Mouse (Mus musculus) hindbrain, embryonic 11.5 days (tissue): Measurements from ENCODE around the gene Adamts15. TPM values are rescaled to one million over a fixed set of nuclear protein-coding genes. Genes with fewer than 3 reads are reported as not detected.

Source experiments
- ATAC-seq: fragments of 200-750 bp; cut with Nextera tagmentation; 2 replicates; pipeline ENCODE4 v1.8.0; 2017; ENCODE audit warnings: mild to moderate bottlenecking, moderate TSS enrichment, moderate library complexity; ENCODE audit not compliant: low FRiP score
- DNase-seq: peaks from one replicate; pipeline ENCODE4 v3.0.0-alpha.2; 2015; ENCODE audit warnings: low spot score
- H3K27ac ChIP-seq: fragments of 300-500 bp; sonication (generic); 2 replicates; pipeline ENCODE4 v1.5.1; 2014; ENCODE audit warnings: mild to moderate bottlenecking, low read depth, low read length
- H3K27me3 ChIP-seq: fragments of 300-500 bp; sonication (generic); 2 replicates; pipeline ENCODE4 v1.6.1; 2014; ENCODE audit warnings: mild to moderate bottlenecking, low read length, moderate library complexity, mixed read lengths; ENCODE audit not compliant: control insufficient read depth, insufficient read depth
- H3K36me3 ChIP-seq: fragments of 300-500 bp; sonication (generic); 2 replicates; pipeline ENCODE4 v1.6.1; 2014; ENCODE audit warnings: mild to moderate bottlenecking, low read length, moderate library complexity, mixed read lengths; ENCODE audit not compliant: control insufficient read depth, insufficient read depth
- H3K4me1 ChIP-seq: fragments of 300-500 bp; sonication (generic); replicated peaks from 2 replicates; pipeline ENCODE4 v1.6.1; 2014; ENCODE audit warnings: low read length, mixed read lengths; ENCODE audit not compliant: control insufficient read depth, insufficient read depth
- H3K4me2 ChIP-seq: fragments of 300-500 bp; sonication (generic); replicated peaks from 2 replicates; pipeline ENCODE4 v1.6.1; 2014; ENCODE audit warnings: mild to moderate bottlenecking, low read depth, low read length
- H3K4me3 ChIP-seq: fragments of 300-500 bp; sonication (generic); 2 replicates; pipeline ENCODE4 v1.5.1; 2014; ENCODE audit warnings: low read depth, low read length
- H3K9ac ChIP-seq: fragments of 300-500 bp; sonication (generic); 2 replicates; pipeline ENCODE4 v1.6.1; 2014; ENCODE audit warnings: low read depth, low read length
- H3K9me3 ChIP-seq: fragments of 300-500 bp; sonication (generic); 2 replicates; pipeline ENCODE4 v1.6.1; 2016; ENCODE audit warnings: low read length; ENCODE audit not compliant: control insufficient read depth
- whole genome bisulfite sequencing: fragments of 180-500 bp; shearing (Covaris S2); extraction: QIAGEN DNeasy Blood & Tissue Kit; methylation state at CpG from one replicate; pipeline ENCODE4 v1.1.7; 2014; 5-methylcytosine and 5-hydroxymethylcytosine counted together
- polyA plus RNA-seq: library from polyadenylated mRNA; unstranded; fragments of >200 nt; fragmentation: Nextera tagmentation; extraction: Ambion mirVana; gene quantifications from 2 replicates; pipeline ENCODE4 v1.2.1, GENCODE M21; 2014

The Adamts15 gene
- 3.4 and 3.9 TPM in 2 replicates for polyA plus RNA-seq

GRCm38 (mm10) chr9:30922197-30922894 lies at the start of gene Adamts15:
Gene Adamts15 (minus strand): TSS chr9:30922452.
- H3K27me3 ChIP-seq, result peaks cover 16% of the 10 kb centered on the region
- peak within 1 kb of the TSS; percentile 49 for H3K4me3 ChIP-seq
- H3K4me1 ChIP-seq, result 0 out of 2 replicates have a peak, but pooled peaks cover 2% of the 10 kb centered on the region
- no peaks in the 10 kb centered on the region for H3K36me3 ChIP-seq
- peak within 1 kb of the TSS; percentile 27 for H3K9ac ChIP-seq
- under 1% methylated on average over 45 of the region's 47 CpGs for WGBS
- DNase-seq, result peak; percentile 70
- H3K4me2 ChIP-seq, result peak within 1 kb of the TSS; percentile 92
- H3K27ac ChIP-seq, result no peak within 1 kb of the TSS
- ATAC-seq, result peak; percentile 90
- H3K9me3 ChIP-seq, result no peaks in the 10 kb centered on the region

- no peaks in the 10 kb centered on the region for H3K27me3 ChIP-seq
- H3K36me3 ChIP-seq, result no peaks in the 10 kb centered on the region
- no peak for DNase-seq
- no peak for ATAC-seq
- no peak overlapping the region for H3K9ac ChIP-seq
- H3K27ac ChIP-seq, result no peak overlapping the region
- no peaks in the 10 kb centered on the region for H3K9me3 ChIP-seq
- H3K4me1 ChIP-seq, result no peaks in the 10 kb centered on the region
- WGBS, result 65% methylated on average over 4 of the region's 4 CpGs
- H3K4me3 ChIP-seq, result no peak overlapping the region
- no peak overlapping the region for H3K4me2 ChIP-seq
Measured at GRCm38 (mm10) chr9:30971967-30972366, 49.7 kb upstream of the Adamts15 start.

DNA sequence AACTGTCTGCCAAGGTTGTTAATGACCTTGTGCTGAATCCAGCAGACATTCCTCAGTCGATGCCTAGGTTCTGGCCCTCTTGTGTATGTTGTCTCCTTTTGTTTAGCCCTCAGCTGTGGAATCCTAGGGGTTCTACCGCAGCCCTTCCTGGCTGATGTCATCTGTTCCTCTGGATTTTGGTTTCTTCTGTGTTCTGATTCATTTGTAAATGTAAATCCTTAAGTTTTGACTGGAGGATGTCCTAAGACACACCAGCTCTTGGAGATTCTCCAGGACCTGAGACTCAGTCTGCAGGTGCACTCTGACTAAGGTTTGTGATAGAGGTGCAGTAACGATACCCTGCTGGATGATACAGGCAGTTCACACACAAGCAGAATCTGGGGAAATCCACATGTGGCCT lies 47.7 kb upstream of the Adamts15 start:
- WGBS, result 71% methylated on average over 3 of the region's 3 CpGs
- no peaks in the 10 kb centered on the region for H3K27me3 ChIP-seq
- H3K4me1 ChIP-seq, result no peaks in the 10 kb centered on the region
- H3K36me3 ChIP-seq, result no peaks in the 10 kb centered on the region
- H3K27ac ChIP-seq, result no peak overlapping the region
- DNase-seq, result no peak
- no peaks in the 10 kb centered on the region for H3K9me3 ChIP-seq
- no peak overlapping the region for H3K4me2 ChIP-seq
- H3K9ac ChIP-seq, result no peak overlapping the region
- no peak overlapping the region for H3K4me3 ChIP-seq
- ATAC-seq, result no peak

GRCm38 (mm10) chr9:30968130-30968529 lies 45.9 kb upstream of the Adamts15 start:
- no peak overlapping the region for H3K4me2 ChIP-seq
- no peaks in the 10 kb centered on the region for H3K4me1 ChIP-seq
- H3K9ac ChIP-seq, result no peak overlapping the region
- no peaks in the 10 kb centered on the region for H3K36me3 ChIP-seq
- H3K27ac ChIP-seq, result no peak overlapping the region
- DNase-seq (no peak), ATAC-seq (no peak)
- WGBS, result 83% methylated on average over 6 of the region's 6 CpGs
- no peak overlapping the region for H3K4me3 ChIP-seq
- H3K27me3 ChIP-seq, result no peaks in the 10 kb centered on the region
- H3K9me3 ChIP-seq, result no peaks in the 10 kb centered on the region

DNA sequence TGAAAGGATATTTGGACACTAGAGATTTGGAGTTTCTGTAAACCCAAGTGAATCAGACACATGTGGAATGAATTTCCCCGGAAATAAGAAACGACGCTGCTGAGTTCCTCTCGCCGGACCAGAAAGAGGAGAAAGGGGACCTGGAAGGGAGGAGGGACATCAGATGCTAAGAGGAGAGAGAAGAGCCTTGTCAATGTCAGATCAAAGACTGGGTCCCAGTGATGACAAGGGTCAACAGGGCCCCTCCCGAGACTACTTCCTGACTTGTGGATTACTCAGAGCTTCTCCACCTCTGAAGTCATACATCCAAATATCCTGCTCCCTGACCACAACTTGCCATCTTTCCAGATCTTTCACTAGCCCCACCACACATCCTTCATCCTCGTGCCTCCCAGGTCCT lies 44.6 kb upstream of the Adamts15 start:
- 54% methylated on average over 7 of the region's 7 CpGs for WGBS
- Histone ChIP-seq H3K27me3 (no peaks in the 10 kb centered on the region), H3K4me3 (no peak overlapping the region), H3K36me3 (no peaks in the 10 kb centered on the region), H3K27ac (no peak overlapping the region), H3K9me3 (no peaks in the 10 kb centered on the region), H3K4me2 (no peak overlapping the region), H3K9ac (no peak overlapping the region), H3K4me1 (no peaks in the 10 kb centered on the region)
- DNase-seq, result no peak
- ATAC-seq, result no peak

GRCm38 (mm10) chr9:30964685-30965084 lies 42.4 kb upstream of the Adamts15 start:
- H3K36me3 ChIP-seq, result no peaks in the 10 kb centered on the region
- 86% methylated on average over 10 of the region's 10 CpGs for WGBS
- no peak overlapping the region for H3K9ac ChIP-seq
- no peak for DNase-seq
- H3K27me3 ChIP-seq, result no peaks in the 10 kb centered on the region
- no peak overlapping the region for H3K4me3 ChIP-seq
- ATAC-seq, result no peak
- H3K4me2 ChIP-seq, result no peak overlapping the region
- H3K9me3 ChIP-seq, result no peaks in the 10 kb centered on the region
- H3K4me1 ChIP-seq, result no peaks in the 10 kb centered on the region
- H3K27ac ChIP-seq, result no peak overlapping the region

- Histone ChIP-seq H3K36me3 (no peaks in the 10 kb centered on the region), H3K27ac (no peak overlapping the region), H3K9me3 (no peaks in the 10 kb centered on the region), H3K4me3 (no peak overlapping the region), H3K4me1 (no peaks in the 10 kb centered on the region), H3K9ac (no peak overlapping the region), H3K4me2 (no peak overlapping the region), H3K27me3 (no peaks in the 10 kb centered on the region)
- DNase-seq (no peak), ATAC-seq (no peak)
- 94% methylated on average over 4 of the region's 4 CpGs for WGBS
Measured at GRCm38 (mm10) chr9:30963780-30964179, 41.5 kb upstream of the Adamts15 start.

GRCm38 (mm10) chr9:30955246-30955645 lies 33.0 kb upstream of the Adamts15 start:
- Histone ChIP-seq H3K27me3 (no peaks in the 10 kb centered on the region), H3K9me3 (no peaks in the 10 kb centered on the region), H3K4me3 (no peak overlapping the region), H3K36me3 (no peaks in the 10 kb centered on the region), H3K4me1 (no peaks in the 10 kb centered on the region), H3K27ac (no peak overlapping the region), H3K4me2 (no peak overlapping the region), H3K9ac (no peak overlapping the region)
- ATAC-seq (no peak), DNase-seq (no peak)
- 91% methylated on average over 9 of the region's 9 CpGs for WGBS

DNA sequence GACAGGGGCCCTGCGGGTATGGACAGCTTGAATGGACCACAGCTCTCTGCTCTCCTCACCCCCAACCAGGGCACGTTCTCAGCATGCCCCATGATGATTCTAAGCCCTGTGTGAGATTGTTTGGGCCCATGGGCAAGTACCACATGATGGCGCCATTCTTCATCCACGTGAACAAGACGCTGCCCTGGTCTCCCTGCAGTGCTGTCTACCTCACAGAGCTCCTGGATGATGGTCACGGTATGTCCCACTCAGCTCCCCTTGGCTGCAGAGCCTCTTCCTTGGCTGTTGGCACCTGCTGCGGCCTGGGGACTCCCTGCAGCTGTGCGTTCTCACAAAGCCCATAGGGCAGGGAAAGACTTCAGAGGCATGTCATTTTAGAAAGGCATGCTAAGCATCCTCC lies 31.0 kb upstream of the Adamts15 start:
- ATAC-seq, result no peak
- Histone ChIP-seq H3K27me3 (no peaks in the 10 kb centered on the region), H3K27ac (no peak overlapping the region), H3K36me3 (no peaks in the 10 kb centered on the region), H3K4me1 (no peaks in the 10 kb centered on the region), H3K4me3 (no peak overlapping the region), H3K9me3 (no peaks in the 10 kb centered on the region), H3K9ac (no peak overlapping the region), H3K4me2 (no peak overlapping the region)
- WGBS, result 62% methylated on average over 8 of the region's 8 CpGs
- peak; percentile 18 for DNase-seq
